9 mouse cellular contexts compared by ENCODE assay signal in the genomic region with DNA sequence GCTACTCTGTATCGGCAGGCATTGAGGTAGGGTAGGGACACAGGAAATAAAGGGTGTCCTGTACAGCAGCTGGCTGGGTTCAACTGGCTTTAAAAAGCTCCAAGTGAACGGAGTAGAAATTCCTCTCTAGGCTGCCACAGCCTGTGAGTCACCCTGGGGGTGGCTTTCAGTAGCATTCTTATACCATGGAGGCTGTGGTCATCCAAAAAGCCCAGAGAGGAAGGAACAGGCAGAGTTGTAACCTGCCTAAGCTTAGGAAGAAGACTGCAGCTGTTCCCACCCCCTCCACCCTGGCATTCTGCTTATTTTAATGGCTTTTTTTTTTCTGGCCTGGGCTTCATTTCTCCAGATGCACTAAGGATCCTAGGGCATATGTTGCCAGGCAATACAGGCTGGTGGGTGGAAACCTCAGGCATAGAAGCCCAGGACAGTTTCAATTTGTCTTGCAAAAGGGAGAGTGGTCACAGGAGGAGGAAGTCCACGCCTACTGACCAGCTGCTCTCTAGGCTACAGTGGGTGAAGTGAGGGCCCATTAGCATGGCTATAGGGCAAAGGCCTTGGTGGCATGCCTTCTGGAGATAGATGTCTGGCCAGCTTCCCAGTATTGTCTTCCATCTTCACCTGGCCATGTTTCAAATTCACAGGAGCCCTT. TPM values are rescaled to one million over a fixed set of nuclear protein-coding genes. Genes with fewer than 3 reads are reported as not detected.
DNase-seq lines count a peak whose midpoint lies in the region; ATAC-seq lines count a peak whose summit lies in the region.
"Had no signal": no experiment of that assay in that cellular context is flagged by ENCODE, and none has a peak within 500 bp of the region (broad histone marks: within the 10 kb centered on the region; RNA-seq: fewer than 3 reads in every experiment).

No protein-coding gene starts in this region.

- H3K4me3 ChIP-seq in heart, embryonic 16.5 days (ENCODE audit: low read length): no peak overlapping the region
- H3K4me3 ChIP-seq in neural tube, embryonic 14.5 days (ENCODE audit: low read depth, low read length): no peak overlapping the region
- H3K4me3 ChIP-seq: midbrain, embryonic 12.5 days had no signal

- H3K9me3 ChIP-seq in heart, embryonic 16.5 days (replicated peaks; ENCODE audit: control insufficient read depth, low read length): no peaks in the 10 kb centered on the region
- H3K9me3 ChIP-seq in neural tube, embryonic 14.5 days (ENCODE audit: control insufficient read depth, low read length): no peaks in the 10 kb centered on the region
- H3K9me3 ChIP-seq: midbrain, embryonic 12.5 days had no signal

- no peak overlapping the region for H3K4me2 ChIP-seq in heart, embryonic 16.5 days (ENCODE audit: low read depth, low read length)
- H3K4me2 ChIP-seq in neural tube, embryonic 14.5 days (ENCODE audit: low read depth, low read length): no peak overlapping the region
- H3K4me2 ChIP-seq: midbrain, embryonic 12.5 days had no signal

- no peaks in the 10 kb centered on the region for H3K27me3 ChIP-seq in heart, embryonic 16.5 days (ENCODE audit: control insufficient read depth, insufficient read depth, low read length)
- H3K27me3 ChIP-seq in neural tube, embryonic 14.5 days (ENCODE audit: control insufficient read depth, insufficient read depth, low read length): no peaks in the 10 kb centered on the region
- H3K27me3 ChIP-seq: midbrain, embryonic 12.5 days had no signal

- 33% methylated on average over 3 of the region's 3 CpGs for WGBS in heart, embryonic 16.5 days
- WGBS in neural tube, embryonic 14.5 days: 47% methylated on average over 3 of the region's 3 CpGs

- H3K4me1 ChIP-seq in heart, embryonic 16.5 days (ENCODE audit: control insufficient read depth, insufficient read depth, low read length): peaks cover 10% of the 10 kb centered on the region
- H3K4me1 ChIP-seq in neural tube, embryonic 14.5 days (ENCODE audit: control insufficient read depth, insufficient read depth, low read length): no peaks in the 10 kb centered on the region
- H3K4me1 ChIP-seq: midbrain, embryonic 12.5 days had no signal

- 0 out of 2 replicates have a peak, but pooled peaks have one; percentile 32 for ATAC-seq in heart, embryonic 16.5 days (replicated peaks; ENCODE audit: extremely low read depth, insufficient read depth, low FRiP score)
- 0 out of 2 replicates have a peak, but pooled peaks have one; percentile 41 for ATAC-seq in neural tube, embryonic 14.5 days (ENCODE audit: low read depth)

- H3K27ac ChIP-seq in heart, embryonic 16.5 days (ENCODE audit: low read length): 0 out of 2 replicates have a peak overlapping the region, but pooled peaks have one; percentile 29
- H3K27ac ChIP-seq in neural tube, embryonic 14.5 days (ENCODE audit: low read depth, low read length): no peak overlapping the region
- H3K27ac ChIP-seq: midbrain, embryonic 12.5 days had no signal

- DNase-seq in heart, adult 9 months (ENCODE audit: low spot score in 2 of 2): no peak
- DNase-seq in neural tube, embryonic 10.5 days (ENCODE audit: extremely low spot score, low spot score): no peak
- DNase-seq in cerebellum, adult 9-10 months: peak; percentile 80
- DNase-seq in lung, postnatal 36 days: peak; percentile 16
- no peak for DNase-seq in MN1 (ENCODE audit: low spot score)
- no peak for DNase-seq in thymus, postnatal 36 days

- no peak overlapping the region for H3K9ac ChIP-seq in heart, embryonic 16.5 days (ENCODE audit: low read length)
- no peak overlapping the region for H3K9ac ChIP-seq in neural tube, embryonic 14.5 days (replicated peaks; ENCODE audit: low read depth, low read length)
- H3K9ac ChIP-seq: midbrain, embryonic 12.5 days had no signal

- no peaks in the 10 kb centered on the region for H3K36me3 ChIP-seq in heart, embryonic 16.5 days (ENCODE audit: control insufficient read depth, insufficient read depth)
- no peaks in the 10 kb centered on the region for H3K36me3 ChIP-seq in neural tube, embryonic 14.5 days (ENCODE audit: control insufficient read depth, insufficient read depth, low read length)
- H3K36me3 ChIP-seq: midbrain, embryonic 12.5 days had no signal

RNA-seq across cellular contexts. Expression of a gene that starts 57.1 kb away (rescaled TPM):
- polyA plus RNA-seq in heart, embryonic 16.5 days (2015; fragmentation: Nextera tagmentation; extraction: Ambion mirVana): 0.32 and 0.64 TPM in 2 replicates
- 1.1 TPM in 2 replicates for polyA plus RNA-seq in neural tube, embryonic 14.5 days (2014; fragmentation: Nextera tagmentation; extraction: Ambion mirVana)

Comparison
In these comparisons a context has a peak if more than half of its experiments do, and no peak if none do; other contexts are left out.
1. DNase-seq: peak in cerebellum, adult 9-10 months (single experiment) and lung, postnatal 36 days (single experiment); none in heart, adult 9 months (0 of 2), neural tube, embryonic 10.5 days (single experiment), MN1 (single experiment) and thymus, postnatal 36 days (0 of 2).